Mouse (Mus musculus) cerebellum, adult 2 months (tissue): Measurements from ENCODE around the gene Mkrn2.

Source experiments
- CTCF ChIP-seq: fragments of 200-500 bp; IDR thresholded peaks from 2 replicates; pipeline ENCODE4 v1.5.1; 2011; ENCODE audit warnings: low read depth, mild to moderate bottlenecking, control low read depth, low read length, moderate library complexity, borderline replicate concordance; ENCODE audit not compliant: insufficient read depth
- POLR2A ChIP-seq: fragments of 200-500 bp; IDR thresholded peaks from 2 replicates; pipeline ENCODE4 v1.6.1; 2011; ENCODE audit warnings: low read length, control low read depth, borderline replicate concordance; ENCODE audit not compliant: insufficient read depth

DNA sequence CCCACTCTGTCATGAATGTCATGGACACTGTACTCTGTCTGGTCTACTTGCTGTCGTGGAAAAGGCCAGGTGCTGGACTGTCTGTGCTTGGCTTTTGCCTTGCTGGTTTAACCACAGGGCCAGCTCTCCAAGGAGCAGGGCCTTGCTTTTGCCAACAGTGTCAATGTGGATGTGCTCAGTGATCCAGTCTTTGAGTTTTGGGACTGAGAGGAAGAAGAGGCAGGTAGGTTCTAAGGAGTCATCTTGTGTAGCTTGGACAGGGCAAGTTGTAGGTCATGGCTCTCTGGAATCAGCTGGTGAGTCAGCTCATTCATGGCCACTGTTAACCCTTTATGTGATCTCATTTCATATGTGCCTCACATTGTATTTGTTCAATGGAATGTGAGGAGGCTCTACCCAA, 4.8 kb downstream of the Mkrn2 start:
- TF ChIP-seq CTCF (no peak), POLR2A (no peak)
